Mouse (Mus musculus) neural tube, embryonic 11.5 days (tissue): ENCODE results near the gene Pou6f1. TPM values are rescaled to one million over a fixed set of nuclear protein-coding genes. Genes with fewer than 3 reads are reported as not detected.
"Not testable (repeated sequence)": the region's sequence is repeated elsewhere in the genome, so short reads cannot be mapped to it uniquely, and the experiment has no call there.

Experiments
- ATAC-seq: fragments of 200-750 bp; cut with Nextera tagmentation; 2 replicates; pipeline ENCODE4 v1.8.0; 2017; ENCODE audit warnings: moderate number of reproducible peaks, mild to moderate bottlenecking, moderate TSS enrichment, moderate library complexity; ENCODE audit not compliant: insufficient read depth, low FRiP score, low TSS enrichment
- DNase-seq: peaks from one replicate; pipeline ENCODE4 v3.0.0-alpha.2; 2015; ENCODE audit warnings: low spot score
- H3K27ac ChIP-seq: fragments of 300-500 bp; sonication (generic); 2 replicates; pipeline ENCODE4 v1.5.1; 2014; ENCODE audit warnings: low read depth, mild to moderate bottlenecking, low read length
- H3K27me3 ChIP-seq: fragments of 300-500 bp; sonication (generic); 2 replicates; pipeline ENCODE4 v1.6.1; 2014; ENCODE audit warnings: mild to moderate bottlenecking, low read length, mixed read lengths; ENCODE audit not compliant: control insufficient read depth, insufficient read depth
- H3K36me3 ChIP-seq: fragments of 300-500 bp; sonication (generic); 2 replicates; pipeline ENCODE4 v1.6.1; 2014; ENCODE audit warnings: mild to moderate bottlenecking, low read length, moderate library complexity, mixed read lengths; ENCODE audit not compliant: control insufficient read depth, insufficient read depth
- H3K4me1 ChIP-seq: fragments of 300-500 bp; sonication (generic); 2 replicates; pipeline ENCODE4 v1.6.1; 2014; ENCODE audit warnings: low read length, mixed read lengths; ENCODE audit not compliant: control insufficient read depth, insufficient read depth
- H3K4me2 ChIP-seq: fragments of 300-500 bp; sonication (generic); 2 replicates; pipeline ENCODE4 v1.6.1; 2014; ENCODE audit warnings: low read depth, mild to moderate bottlenecking, moderate library complexity
- H3K4me3 ChIP-seq: fragments of 300-500 bp; sonication (generic); 2 replicates; pipeline ENCODE4 v1.5.1; 2014; ENCODE audit warnings: low read depth, low read length
- H3K9ac ChIP-seq: fragments of 300-500 bp; sonication (generic); 2 replicates; pipeline ENCODE4 v1.6.1; 2014; ENCODE audit warnings: mild to moderate bottlenecking, low read length
- H3K9me3 ChIP-seq: fragments of 300-500 bp; sonication (generic); 2 replicates; pipeline ENCODE4 v1.6.1; 2016; ENCODE audit warnings: low read length; ENCODE audit not compliant: control insufficient read depth
- WGBS: fragments of 180-500 bp; shearing (Covaris S2); extraction: QIAGEN DNeasy Blood & Tissue Kit; methylation state at CpG from one replicate; pipeline ENCODE4 v1.1.7; 2014; 5-methylcytosine and 5-hydroxymethylcytosine counted together
- polyA plus RNA-seq: library from polyadenylated mRNA; unstranded; fragments of >200 nt; fragmentation: Nextera tagmentation; extraction: Ambion mirVana; gene quantifications from 2 replicates; pipeline ENCODE4 v1.2.1, GENCODE M21; 2014

The Pou6f1 gene
- polyA plus RNA-seq, 1 experiment from 2014 or later: 12.1 TPM

DNA sequence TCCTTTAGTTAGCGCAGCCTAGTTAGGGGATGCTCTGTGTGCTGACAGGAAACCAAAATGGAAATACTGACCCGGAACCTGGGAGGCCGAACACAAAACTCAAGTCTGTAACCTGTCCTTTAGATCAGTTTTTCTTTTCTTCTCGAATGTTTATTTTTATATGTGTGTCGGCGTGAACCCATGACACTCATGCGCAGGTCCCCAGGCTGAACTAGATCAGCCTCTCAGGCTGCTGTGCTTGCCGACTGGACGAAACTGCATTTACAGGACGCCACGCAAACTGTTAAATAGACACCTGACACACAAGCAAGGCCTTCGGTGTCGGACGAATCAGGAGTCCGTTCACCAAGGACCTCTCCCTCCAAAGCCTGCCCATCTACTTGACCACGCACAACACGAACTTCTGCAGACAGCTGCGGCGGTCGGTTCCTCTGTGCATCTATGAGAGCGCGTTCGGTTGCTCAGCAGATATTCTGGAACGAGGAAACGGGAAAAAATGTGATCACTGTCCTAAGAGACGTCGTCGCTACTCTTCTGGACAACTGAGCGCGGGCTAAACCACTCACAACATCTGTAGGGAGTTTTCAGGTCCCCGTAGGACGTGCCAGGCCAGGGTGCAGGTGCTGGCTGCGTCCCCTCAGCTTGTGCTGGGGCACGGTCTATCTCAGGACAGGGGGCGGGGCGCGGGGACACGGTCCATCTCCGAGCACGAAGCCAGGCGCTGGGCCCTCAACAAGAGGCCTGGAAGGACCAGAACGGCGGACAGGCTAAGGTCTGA is 14.6 kb upstream of the Pou6f1 start:
- ATAC-seq (no peak; the same call in 1 of the 2 replicates), DNase-seq (no peak)
- WGBS: 10% methylated on average over 43 of the region's 43 CpGs
- H3K4me1 ChIP-seq: peaks cover 8% of the 10 kb centered on the region
- H3K27ac ChIP-seq: no peak overlapping the region; the same call in 1 of the 2 replicates
- peak overlapping the region; percentile 94 for H3K4me3 ChIP-seq
- peak overlapping the region; percentile 54 for H3K9ac ChIP-seq
- H3K4me2 ChIP-seq: peak overlapping the region; percentile 62
- H3K9me3 ChIP-seq: no peaks in the 10 kb centered on the region
- H3K27me3 ChIP-seq: no peaks in the 10 kb centered on the region
- peaks cover 8% of the 10 kb centered on the region for H3K36me3 ChIP-seq

- Histone ChIP-seq H3K36me3 (peaks cover 5% of the 10 kb centered on the region), H3K9ac (peak overlapping the region; percentile 4; the same call in 1 of the 2 replicates), H3K27me3 (no peaks in the 10 kb centered on the region), H3K4me1 (peaks cover 8% of the 10 kb centered on the region), H3K27ac (no peak overlapping the region), H3K4me3 (peak overlapping the region; percentile 8), H3K9me3 (no peaks in the 10 kb centered on the region), H3K4me2 (peak overlapping the region; percentile 26)
- peak; percentile 83 for DNase-seq
- 9% methylated on average over 16 of the region's 16 CpGs for WGBS
- no peak for ATAC-seq
Observed at GRCm38 (mm10) chr15:100613584-100613983, 13.8 kb upstream of the Pou6f1 start.

GRCm38 (mm10) chr15:100612432-100612831 is 12.6 kb upstream of the Pou6f1 start:
- H3K4me2 ChIP-seq: no peak overlapping the region
- H3K9me3 ChIP-seq: no peaks in the 10 kb centered on the region
- H3K36me3 ChIP-seq: no peaks in the 10 kb centered on the region
- H3K4me3 ChIP-seq: no peak overlapping the region
- H3K27me3 ChIP-seq: no peaks in the 10 kb centered on the region
- peaks cover 8% of the 10 kb centered on the region for H3K4me1 ChIP-seq
- ATAC-seq: no peak
- H3K27ac ChIP-seq: no peak overlapping the region
- DNase-seq: no peak
- WGBS: 69% methylated on average over 2 of the region's 2 CpGs
- H3K9ac ChIP-seq: no peak overlapping the region

DNA sequence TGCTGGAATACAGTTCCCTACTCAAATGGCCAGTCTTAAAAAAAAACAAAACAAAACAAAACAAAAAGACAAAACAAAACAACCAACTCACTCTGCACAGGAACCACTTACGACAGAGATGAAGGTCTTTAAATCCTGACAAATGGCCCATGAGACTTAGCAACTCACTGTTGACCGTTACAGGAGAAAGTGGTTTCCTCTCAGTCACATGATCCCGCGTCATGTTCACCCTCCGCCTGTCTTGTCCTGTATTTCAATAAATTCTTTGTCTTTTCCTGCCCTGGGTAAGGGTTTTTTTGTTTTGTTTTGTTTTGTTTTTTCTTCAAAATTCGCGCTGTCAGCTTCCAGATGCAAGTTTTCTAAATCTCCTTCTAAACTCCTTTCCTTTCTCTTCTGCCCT is 12.2 kb upstream of the Pou6f1 start:
- DNase-seq (no peak), ATAC-seq (no peak)
- no peak overlapping the region for H3K4me3 ChIP-seq
- no peaks in the 10 kb centered on the region for H3K36me3 ChIP-seq
- peaks cover 8% of the 10 kb centered on the region for H3K4me1 ChIP-seq
- no peaks in the 10 kb centered on the region for H3K27me3 ChIP-seq
- H3K4me2 ChIP-seq: no peak overlapping the region
- H3K9me3 ChIP-seq: no peaks in the 10 kb centered on the region
- no peak overlapping the region for H3K9ac ChIP-seq
- 83% methylated on average over 7 of the region's 7 CpGs for WGBS
- no peak overlapping the region for H3K27ac ChIP-seq

DNA sequence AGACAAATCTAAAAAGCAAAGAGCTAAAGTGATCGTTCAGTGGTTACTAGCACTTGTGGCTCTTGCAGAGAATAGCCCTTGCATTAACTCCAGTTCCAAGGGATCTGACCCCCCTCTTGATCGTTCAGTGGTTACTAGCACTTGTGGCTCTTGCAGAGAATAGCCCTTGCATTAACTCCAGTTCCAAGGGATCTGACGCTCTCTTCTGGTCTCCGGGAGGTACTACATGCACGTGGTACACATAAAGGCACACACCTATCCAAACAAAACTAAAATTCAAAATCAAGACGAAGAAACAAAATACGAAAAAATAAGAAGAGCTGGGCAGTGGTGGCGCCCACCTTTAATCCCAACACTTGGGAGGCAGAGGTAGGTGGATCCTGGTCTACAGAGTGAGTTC is 6.9 kb upstream of the Pou6f1 start:
- H3K4me2 ChIP-seq, ATAC-seq: not testable (repeated sequence)
- WGBS: 90% methylated on average over 8 of the region's 8 CpGs

GRCm38 (mm10) chr15:100601669-100602068 is 1.9 kb upstream of the Pou6f1 start:
- Histone ChIP-seq H3K4me2 (no peak overlapping the region), H3K27ac (no peak overlapping the region), H3K9ac (no peak overlapping the region), H3K27me3 (peaks cover 32% of the 10 kb centered on the region), H3K36me3 (no peaks in the 10 kb centered on the region), H3K4me1 (peaks cover 17% of the 10 kb centered on the region; the same call in 1 of the 2 replicates), H3K4me3 (no peak overlapping the region), H3K9me3 (no peaks in the 10 kb centered on the region)
- DNase-seq (no peak), ATAC-seq (no peak)
- WGBS: 34% methylated on average over 3 of the region's 3 CpGs

More for the DNA sequence above, 6.9 kb upstream of the Pou6f1 start:
- H3K9me3 ChIP-seq, H3K27ac ChIP-seq, DNase-seq, H3K9ac ChIP-seq, H3K36me3 ChIP-seq, H3K27me3 ChIP-seq, H3K4me3 ChIP-seq, H3K4me1 ChIP-seq: not testable (repeated sequence)

DNA sequence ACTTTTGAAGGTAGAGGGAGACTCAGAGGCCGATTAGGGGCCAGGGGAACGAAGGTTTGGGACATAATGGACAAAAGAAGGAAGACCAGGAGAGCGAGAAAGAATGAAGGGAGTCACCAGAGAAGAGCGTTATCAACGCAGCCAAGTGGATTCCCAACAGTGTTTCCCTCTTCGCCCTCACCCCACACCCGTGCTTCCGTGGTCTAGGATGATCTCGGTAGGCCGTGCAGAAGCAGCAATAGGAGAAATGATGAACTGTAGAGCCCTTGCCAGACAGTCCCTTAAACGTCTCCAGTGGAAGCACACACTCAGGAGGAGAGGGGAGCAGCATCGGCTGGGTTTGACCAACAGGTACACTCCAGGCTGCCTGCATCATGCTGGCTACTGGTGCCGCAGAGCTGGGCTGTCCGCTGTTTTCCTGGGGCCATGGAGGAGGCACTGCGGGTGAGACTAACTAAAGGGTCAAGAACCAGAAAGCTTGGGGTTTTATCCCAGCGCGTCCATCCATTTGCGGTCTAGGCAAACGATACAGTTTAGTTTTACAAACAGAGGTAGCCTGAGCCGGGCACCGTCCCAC is 1.0 kb upstream of the Pou6f1 start:
- ATAC-seq (no peak), DNase-seq (no peak)
- Histone ChIP-seq H3K9ac (no peak overlapping the region), H3K4me2 (peak overlapping the region; percentile 98), H3K27me3 (peaks cover 34% of the 10 kb centered on the region), H3K4me1 (peaks cover 17% of the 10 kb centered on the region; the same call in 1 of the 2 replicates), H3K36me3 (no peaks in the 10 kb centered on the region), H3K27ac (no peak overlapping the region), H3K9me3 (no peaks in the 10 kb centered on the region), H3K4me3 (peak overlapping the region; percentile 76)
- 12% methylated on average over 21 of the region's 21 CpGs for WGBS

DNA sequence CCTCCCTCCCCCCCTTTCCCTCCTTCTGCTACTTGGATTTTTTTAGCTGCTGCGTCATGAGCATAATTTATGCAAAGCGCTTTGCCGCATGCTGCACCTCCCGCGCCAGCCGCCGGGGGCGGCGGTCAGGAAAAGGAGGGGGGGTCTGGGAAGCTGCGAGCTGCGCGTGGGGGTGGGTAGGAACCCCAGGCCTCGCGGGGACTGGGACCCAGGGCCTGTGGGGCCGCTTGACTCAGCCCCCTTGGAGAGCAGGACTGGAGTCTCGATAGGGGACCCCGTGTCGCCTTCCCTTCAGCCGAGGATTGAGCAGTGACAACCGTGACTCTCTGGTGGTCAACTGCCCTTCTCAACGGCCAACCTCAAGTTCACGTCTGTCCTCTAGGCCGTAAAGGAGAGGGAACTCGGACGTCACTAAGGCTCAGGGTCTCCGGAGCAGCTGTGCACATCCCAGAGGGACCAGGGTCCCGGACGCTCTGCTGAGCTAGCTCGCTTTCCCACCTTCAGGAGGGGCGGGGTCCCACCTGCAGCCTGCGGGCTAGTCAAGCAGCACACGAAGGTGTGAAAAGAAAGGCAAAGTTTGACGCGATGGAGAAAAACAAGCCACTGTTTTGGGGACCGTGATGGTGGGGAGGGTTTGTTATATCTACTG is 387 bp upstream of the Pou6f1 start:
- ATAC-seq (peak; percentile 70), DNase-seq (peak; percentile 85)
- Histone ChIP-seq H3K4me1 (peaks cover 17% of the 10 kb centered on the region; the same call in 1 of the 2 replicates), H3K36me3 (no peaks in the 10 kb centered on the region), H3K4me2 (peak overlapping the region; percentile 98), H3K9me3 (no peaks in the 10 kb centered on the region), H3K27me3 (peaks cover 34% of the 10 kb centered on the region), H3K9ac (peak overlapping the region; percentile 86), H3K27ac (peak overlapping the region; percentile 67), H3K4me3 (peak overlapping the region; percentile 76)
- 2% methylated on average over 30 of the region's 35 CpGs for WGBS
